Mouse (Mus musculus): ENCODE measurements around the gene Dlx1. TPM values are rescaled to one million over a fixed set of nuclear protein-coding genes. Genes with fewer than 3 reads are reported as not detected.

Dlx1 gene
- total RNA-seq, 1 experiment: 0.27 TPM

DNA sequence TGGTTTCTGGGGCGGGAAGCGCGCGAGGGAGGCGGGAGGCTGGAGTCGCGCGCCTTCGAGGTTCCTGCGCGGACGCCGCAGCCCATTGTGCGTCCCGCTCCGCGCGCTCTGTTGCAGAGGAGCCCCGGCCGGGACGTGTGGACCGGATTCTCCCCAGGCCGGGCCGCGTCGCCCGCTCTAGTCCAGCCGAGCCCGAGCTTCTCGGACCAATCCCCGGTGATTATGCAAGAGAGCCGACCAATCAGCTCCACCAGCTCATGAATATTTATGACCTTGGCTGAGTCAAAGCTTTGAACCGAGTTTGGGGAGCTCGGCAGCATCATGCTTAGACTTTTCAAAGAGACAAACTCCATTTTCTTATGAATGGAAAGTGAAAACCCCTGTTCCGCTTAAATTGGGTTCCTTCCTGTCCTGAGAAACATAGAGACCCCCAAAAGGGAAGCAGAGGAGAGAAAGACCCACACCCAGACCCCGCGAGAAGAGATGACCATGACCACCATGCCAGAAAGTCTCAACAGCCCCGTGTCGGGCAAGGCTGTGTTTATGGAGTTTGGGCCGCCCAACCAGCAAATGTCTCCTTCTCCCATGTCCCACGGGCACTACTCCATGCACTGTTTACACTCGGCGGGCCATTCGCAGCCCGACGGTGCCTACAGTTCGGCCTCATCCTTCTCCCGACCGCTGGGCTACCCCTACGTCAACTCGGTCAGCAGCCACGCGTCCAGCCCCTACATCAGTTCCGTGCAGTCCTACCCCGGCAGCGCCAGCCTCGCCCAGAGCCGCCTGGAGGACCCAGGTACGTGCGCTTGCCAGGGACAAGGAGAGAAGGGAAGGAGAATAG lies 1.8 kb downstream of the Dlx1 start:
- Histone ChIP-seq H3K36me3 (ENCODE audit: control insufficient read depth, insufficient read depth, low read length, poor library complexity, severe bottlenecking) (no peaks in the 10 kb centered on the region), H3K9me3 (ENCODE audit: control insufficient read depth, insufficient read depth, low read depth, low read length) (no peaks in the 10 kb centered on the region), H3K27ac (ENCODE audit: insufficient read depth, low read depth, low read length, poor library complexity, severe bottlenecking) (no peak overlapping the region), H3K4me3 (ENCODE audit: insufficient read depth in 1 of 2, low read depth in 1 of 2, low read length in 2 of 2, poor library complexity in 1 of 2, severe bottlenecking in 1 of 2) (peak overlapping the region; percentile 55 to 73), H3K9ac (ENCODE audit: insufficient read depth, low read depth, low read length, poor library complexity, severe bottlenecking) (peak overlapping the region; percentile 29; the same call in 1 of the 2 replicates), H3K4me1 (ENCODE audit: control insufficient read depth in 2 of 2, insufficient read depth in 2 of 2, low read length in 2 of 2, poor library complexity in 1 of 2) (peaks cover 0 to 8% of the 10 kb centered on the region in 2 experiments; a peak in 1 of 4 replicates)
- TF ChIP-seq ZNF384 (IDR thresholded peaks at IDR 0.05; ENCODE audit: low read depth, low read length): no peak
- 0 out of 2 replicates have a peak, but pooled peaks have one; percentile 45 for TF ChIP-seq HCFC1 (IDR thresholded peaks at IDR 0.05; ENCODE audit: borderline replicate concordance, insufficient read depth, low read length)
- peak; percentile 89; the same call in 1 of the 2 replicates for TF ChIP-seq CHD2 (IDR thresholded peaks at IDR 0.05; ENCODE audit: low read depth, low read length)
- no peak for DNase-seq (ENCODE audit: low read depth, low spot score)
- in situ Hi-C loops (cut with MboI; ENCODE audit: low sequenced_read_pairs in 2 of 2, unreplicated experiment in 2 of 2): loop anchor here (10.0 to 25.0 kb wide), 3 partner anchors 1055 to 1942 kb away; partner anchors contain the start of genes Sp5 (in 2 of the 2), Lrp2 (in 1 of the 2) and Sp9 (in 1 of the 2)

DNA sequence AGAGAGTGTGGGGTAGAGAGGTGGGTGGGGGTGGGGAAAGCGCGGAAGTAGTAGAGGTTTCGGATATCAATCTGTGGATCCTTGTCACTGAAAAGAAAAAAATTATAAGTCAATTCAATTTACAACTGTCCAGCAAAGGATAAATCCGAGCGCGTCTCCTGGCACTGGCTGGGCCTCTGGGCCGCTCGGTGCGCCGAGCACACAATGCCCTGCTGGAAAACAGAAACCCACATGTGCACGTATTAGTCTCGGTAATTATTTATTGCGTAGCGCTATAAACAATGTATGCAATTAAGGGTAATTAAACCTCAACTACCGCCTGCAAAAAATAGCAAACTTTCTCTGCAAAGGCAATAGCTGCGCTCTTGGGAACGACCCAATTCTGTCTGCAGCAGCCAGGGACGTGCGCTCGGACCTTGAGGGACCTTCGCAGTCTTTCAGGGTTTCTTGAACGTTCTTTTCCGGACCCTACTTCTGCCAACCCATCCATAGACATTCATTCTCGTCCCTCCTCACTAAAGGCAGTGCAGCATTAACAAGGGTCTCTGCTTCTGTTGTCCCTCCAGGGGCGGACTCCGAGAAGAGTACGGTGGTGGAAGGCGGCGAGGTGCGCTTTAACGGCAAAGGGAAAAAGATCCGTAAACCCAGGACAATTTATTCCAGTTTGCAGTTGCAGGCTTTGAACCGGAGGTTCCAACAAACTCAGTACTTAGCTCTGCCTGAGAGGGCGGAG lies 2.6 kb downstream of the Dlx1 start:
- no peaks in the 10 kb centered on the region for H3K36me3 ChIP-seq (ENCODE audit: control insufficient read depth, insufficient read depth, low read length, poor library complexity, severe bottlenecking)
- DNase-seq (ENCODE audit: low read depth, low spot score): no peak
- in situ Hi-C loops (cut with MboI; ENCODE audit: low sequenced_read_pairs in 2 of 2, unreplicated experiment in 2 of 2): loop anchor here in 1 of 2 experiments (10.0 to 25.0 kb wide), 3 partner anchors 1056 to 1943 kb away; partner anchors contain the start of genes Lrp2, Sp5 and Sp9
- no peak overlapping the region for H3K9ac ChIP-seq (ENCODE audit: insufficient read depth, low read depth, low read length, poor library complexity, severe bottlenecking)
- H3K4me1 ChIP-seq (ENCODE audit: control insufficient read depth in 2 of 2, insufficient read depth in 2 of 2, low read length in 2 of 2, poor library complexity in 1 of 2): peaks cover 0 to 8% of the 10 kb centered on the region in 2 experiments; a peak in 1 of 4 replicates
- peak overlapping the region in 1 of 2 experiments; percentile 55; a peak in 1 of 4 replicates for H3K4me3 ChIP-seq (ENCODE audit: insufficient read depth in 1 of 2, low read depth in 1 of 2, low read length in 2 of 2, poor library complexity in 1 of 2, severe bottlenecking in 1 of 2)
- TF ChIP-seq ZNF384 (IDR thresholded peaks at IDR 0.05; ENCODE audit: low read depth, low read length) (no peak), CHD2 (IDR thresholded peaks at IDR 0.05; ENCODE audit: low read depth, low read length) (no peak), ZC3H11A (IDR thresholded peaks at IDR 0.05; ENCODE audit: borderline replicate concordance, low read depth, low read length) (no peak), MAFK (IDR thresholded peaks at IDR 0.05; ENCODE audit: insufficient read depth, low read depth, low read length) (no peak), HCFC1 (IDR thresholded peaks at IDR 0.05; ENCODE audit: borderline replicate concordance, insufficient read depth, low read length) (no peak)
- no peak overlapping the region for H3K27ac ChIP-seq (ENCODE audit: insufficient read depth, low read depth, low read length, poor library complexity, severe bottlenecking)
- H3K9me3 ChIP-seq (ENCODE audit: control insufficient read depth, insufficient read depth, low read depth, low read length): no peaks in the 10 kb centered on the region

DNA sequence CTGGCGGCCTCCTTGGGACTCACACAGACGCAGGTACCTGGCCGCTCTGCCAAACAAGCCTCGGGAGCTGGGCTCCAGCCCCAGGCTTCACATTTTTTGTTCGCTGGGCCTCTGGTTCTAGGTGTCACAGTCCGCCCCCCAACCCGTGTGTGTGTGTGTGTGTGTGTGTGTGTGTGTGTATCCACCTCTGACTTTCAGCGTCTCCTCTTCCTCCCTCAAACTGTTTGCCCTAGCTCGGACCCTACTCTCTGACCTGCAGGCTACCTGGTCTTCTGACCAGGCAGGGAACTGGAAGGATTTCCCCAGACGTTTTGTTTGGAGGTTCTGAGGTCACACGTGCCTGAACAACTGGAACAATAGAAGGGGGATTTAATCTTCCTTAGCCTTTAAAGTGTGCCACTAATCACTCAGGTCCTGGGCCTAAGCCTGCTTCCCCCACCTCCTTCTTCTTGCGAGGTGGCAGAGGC lies 3.2 kb downstream of the Dlx1 start:
- Histone ChIP-seq H3K36me3 (ENCODE audit: control insufficient read depth, insufficient read depth, low read length, poor library complexity, severe bottlenecking) (no peaks in the 10 kb centered on the region), H3K9ac (ENCODE audit: insufficient read depth, low read depth, low read length, poor library complexity, severe bottlenecking) (no peak overlapping the region), H3K9me3 (ENCODE audit: control insufficient read depth, insufficient read depth, low read depth, low read length) (no peaks in the 10 kb centered on the region), H3K27ac (ENCODE audit: insufficient read depth, low read depth, low read length, poor library complexity, severe bottlenecking) (no peak overlapping the region), H3K4me3 (ENCODE audit: insufficient read depth in 1 of 2, low read depth in 1 of 2, low read length in 2 of 2, poor library complexity in 1 of 2, severe bottlenecking in 1 of 2) (no peak overlapping the region), H3K4me1 (ENCODE audit: control insufficient read depth in 2 of 2, insufficient read depth in 2 of 2, low read length in 2 of 2, poor library complexity in 1 of 2) (peaks cover 0 to 3% of the 10 kb centered on the region in 2 experiments; a peak in 1 of 4 replicates)
- DNase-seq (ENCODE audit: low read depth, low spot score): no peak
- TF ChIP-seq HCFC1 (IDR thresholded peaks at IDR 0.05; ENCODE audit: borderline replicate concordance, insufficient read depth, low read length) (no peak), ZC3H11A (IDR thresholded peaks at IDR 0.05; ENCODE audit: borderline replicate concordance, low read depth, low read length) (no peak), ZNF384 (IDR thresholded peaks at IDR 0.05; ENCODE audit: low read depth, low read length) (no peak)
- in situ Hi-C loops (cut with MboI; ENCODE audit: low sequenced_read_pairs in 2 of 2, unreplicated experiment in 2 of 2): loop anchor here in 1 of 2 experiments (10.0 to 25.0 kb wide), 3 partner anchors 1056 to 1944 kb away; partner anchors contain the start of genes Lrp2, Sp5 and Sp9
